Mouse (Mus musculus) adrenal gland, adult 8-10 months (tissue): Measurements from ENCODE around the gene Hcrtr2. TPM values are rescaled to one million over a fixed set of nuclear protein-coding genes. Genes with fewer than 3 reads are reported as not detected.

Experiments used
- DNase-seq: peaks from one replicate; pipeline ENCODE4 v3.0.0; 2022
- total RNA-seq, 4 experiments: library from RNA; stranded (reverse); gene quantifications; 2 replicates each; pipeline ENCODE4 v1.2.4; 2022

The Hcrtr2 gene
- under 1 TPM; 0.07 to 0.17 (median 0.14) TPM for total RNA-seq

DNA sequence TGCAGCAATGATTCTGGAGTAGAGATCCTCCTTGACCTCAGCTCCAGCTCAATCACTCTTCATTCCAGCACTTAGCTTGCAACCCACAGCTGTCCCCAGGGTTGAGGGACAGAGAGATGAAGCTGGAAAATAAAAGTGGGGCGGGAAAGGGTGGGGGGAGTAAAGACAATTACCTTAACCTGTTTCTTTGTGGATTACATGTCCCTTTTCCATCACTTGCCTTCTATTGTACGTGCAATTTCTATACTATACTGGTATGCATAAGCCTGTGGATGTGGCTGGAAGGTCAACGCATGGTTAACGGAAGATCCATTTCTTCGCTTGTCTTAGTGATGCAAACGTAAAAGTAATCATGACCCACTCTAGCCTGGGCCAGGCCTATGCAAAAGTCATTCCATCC lies at the start of gene Hcrtr2:
TSS of gene Hcrtr2 (minus strand) at position 101 of the 400 bp plus-strand sequence.
- no peak for DNase-seq

DNA sequence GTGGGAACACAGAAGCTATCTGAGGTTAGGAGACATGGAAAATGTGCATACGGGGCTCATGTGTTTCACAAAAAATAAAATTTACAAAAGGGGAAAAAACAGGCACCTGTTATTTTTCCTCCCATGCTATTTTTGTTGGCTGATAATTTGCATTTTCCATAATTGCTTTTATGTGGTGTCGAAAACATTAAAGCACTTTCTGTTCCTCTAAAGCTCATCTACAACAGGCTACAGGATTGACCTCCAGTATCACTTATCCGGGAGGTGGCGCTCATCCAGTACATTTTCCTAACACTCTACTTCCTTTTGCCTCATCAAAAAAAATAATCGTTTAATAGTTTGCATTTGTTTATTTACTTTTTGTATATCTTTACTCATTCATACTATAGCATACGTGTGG lies 41.2 kb upstream of the Hcrtr2 start:
- DNase-seq, result no peak

DNA sequence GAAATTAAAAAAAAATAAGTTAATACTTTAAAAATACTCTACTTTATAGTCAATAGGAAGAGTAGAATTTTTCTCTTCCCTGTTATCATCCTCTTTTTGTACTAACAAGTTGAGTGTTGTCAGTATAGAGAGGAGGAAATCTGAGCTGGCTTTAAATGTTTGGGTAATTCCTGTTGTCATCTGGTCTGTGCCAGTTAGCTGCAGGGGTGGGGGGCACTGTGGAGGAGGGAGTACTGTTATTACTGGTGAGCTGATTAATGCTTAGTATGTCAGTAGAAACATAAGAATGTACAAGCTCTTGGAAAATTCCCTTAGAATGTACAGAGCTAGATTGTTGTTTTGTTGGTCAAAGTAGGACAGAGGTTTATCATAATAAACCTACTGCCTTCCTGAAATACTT lies 36.7 kb upstream of the Hcrtr2 start:
- no peak for DNase-seq

DNA sequence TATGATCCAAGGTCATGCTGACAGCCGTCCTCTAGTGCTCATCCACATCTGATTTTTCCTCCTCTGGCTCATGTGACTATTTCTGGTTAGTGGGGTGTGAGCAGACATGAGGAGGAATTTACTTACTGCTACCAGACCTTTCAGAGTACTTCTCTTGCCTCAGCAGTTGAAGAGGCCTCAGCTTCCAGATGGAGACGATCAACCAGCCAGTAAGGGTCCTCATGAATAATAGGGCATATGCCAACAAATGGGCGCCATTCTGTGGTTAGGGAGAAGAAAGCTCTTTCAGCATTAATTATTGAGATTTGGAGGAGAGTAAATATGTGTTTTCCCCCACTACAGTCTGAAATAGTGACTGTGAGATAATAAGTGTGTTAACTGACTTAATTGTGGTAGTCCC lies 28.7 kb upstream of the Hcrtr2 start:
- no peak for DNase-seq

DNA sequence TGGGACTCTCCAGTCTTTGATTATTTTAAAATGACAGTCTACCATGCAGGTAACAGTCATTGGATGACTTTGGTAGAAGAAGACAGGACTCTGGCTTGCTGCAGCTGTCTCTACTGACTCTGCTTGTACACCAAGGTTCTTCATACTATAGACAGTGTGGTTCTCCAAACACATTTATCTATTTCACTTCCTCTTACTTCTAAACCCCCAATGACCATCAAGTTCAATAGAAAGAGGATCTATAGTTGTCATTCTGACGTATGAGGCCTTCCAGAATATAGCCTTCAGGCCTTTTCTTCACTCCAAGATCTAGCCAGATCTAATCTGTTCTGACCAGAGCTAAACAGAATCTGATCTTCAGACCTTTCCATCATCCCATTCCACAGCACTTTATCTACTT lies 23.6 kb upstream of the Hcrtr2 start:
- no peak for DNase-seq

DNA sequence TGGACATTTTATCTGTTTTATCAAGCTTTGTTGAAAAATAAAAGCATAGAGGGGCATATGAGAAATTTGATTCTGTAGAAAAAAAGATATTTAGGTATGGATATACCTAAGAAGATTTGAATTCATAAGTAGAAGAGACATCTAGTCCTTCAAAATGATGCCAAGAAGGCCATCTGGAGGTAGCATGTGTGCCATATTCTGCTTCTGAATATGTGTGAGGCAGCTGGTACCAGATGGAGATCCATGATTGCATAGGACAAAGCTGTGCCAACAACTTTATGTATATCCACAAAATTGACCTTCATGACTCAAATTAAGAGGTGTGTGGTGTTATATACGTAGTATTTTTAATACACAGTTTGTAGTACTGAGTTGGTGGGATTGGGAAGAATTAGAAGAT lies 7.4 kb upstream of the Hcrtr2 start:
- no peak for DNase-seq

DNA sequence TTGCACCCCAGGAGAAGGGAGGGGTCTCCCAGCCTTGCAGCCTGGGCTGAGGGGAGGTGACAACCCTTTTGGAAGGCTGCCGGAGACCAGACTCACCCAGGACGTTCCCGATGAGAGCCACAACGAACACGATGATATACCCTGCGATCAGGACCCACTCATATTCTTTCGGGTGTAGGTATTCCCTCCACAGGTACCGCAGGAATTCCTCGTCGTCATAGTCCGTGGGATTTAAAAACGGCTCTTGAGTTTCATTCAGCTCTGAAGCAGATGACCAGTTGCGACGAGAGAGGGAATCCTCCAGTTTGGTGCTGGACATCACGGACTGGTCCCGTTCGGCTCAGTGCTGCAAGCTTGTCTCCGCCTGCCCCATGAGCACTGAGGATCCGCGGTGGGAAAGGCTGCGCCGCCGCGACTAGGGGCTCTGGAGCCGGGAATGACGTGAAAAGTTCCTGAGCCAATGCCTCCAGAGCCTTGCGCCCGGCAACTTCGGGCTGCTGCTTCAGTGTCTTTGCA lies 412 bp downstream of the Hcrtr2 start:
- no peak for DNase-seq

DNA sequence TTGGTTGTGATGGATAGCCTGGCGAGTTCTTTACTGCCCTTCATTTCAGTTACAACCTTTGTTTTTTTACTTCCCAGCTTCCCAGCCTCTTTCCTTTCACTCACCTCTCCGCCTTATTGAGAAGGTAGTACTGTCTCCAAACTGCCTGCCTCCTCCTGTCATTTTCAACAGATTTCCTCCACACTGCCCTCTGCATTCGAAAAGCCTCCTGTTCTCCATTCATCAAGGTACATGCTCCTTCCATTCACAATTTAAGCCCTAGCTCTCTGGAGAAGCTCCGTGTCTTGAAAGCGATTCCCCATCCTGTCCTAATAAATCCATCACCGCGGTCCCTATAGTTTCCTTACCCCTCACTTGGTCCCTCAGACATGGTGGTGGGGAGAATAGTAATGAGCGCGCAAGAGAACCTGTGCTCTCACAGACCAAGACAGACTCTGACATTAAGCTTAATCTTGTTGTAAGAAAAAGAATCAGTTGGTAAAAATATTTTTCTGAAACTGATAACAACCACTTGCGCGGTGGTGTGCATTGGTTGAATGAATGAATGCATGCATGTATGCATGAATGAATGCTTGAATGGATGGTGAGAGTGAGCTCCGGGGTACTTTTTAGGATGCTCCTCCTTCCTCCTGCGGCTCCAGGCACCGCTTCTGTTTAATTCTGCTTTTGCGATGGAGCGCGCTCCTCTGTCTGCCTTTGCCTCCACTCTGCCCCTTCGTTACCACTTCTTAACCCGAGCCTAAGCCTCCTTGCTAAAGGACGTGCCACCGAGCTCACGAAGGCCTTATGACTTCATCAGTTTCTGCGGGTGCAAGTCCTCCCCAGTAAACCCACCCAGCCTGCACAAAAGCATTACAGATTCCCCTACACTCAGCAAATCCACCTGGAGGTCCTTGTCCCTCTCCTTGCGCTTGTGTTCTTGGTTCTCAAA lies 1.3 kb downstream of the Hcrtr2 start:
- DNase-seq, result no peak

DNA sequence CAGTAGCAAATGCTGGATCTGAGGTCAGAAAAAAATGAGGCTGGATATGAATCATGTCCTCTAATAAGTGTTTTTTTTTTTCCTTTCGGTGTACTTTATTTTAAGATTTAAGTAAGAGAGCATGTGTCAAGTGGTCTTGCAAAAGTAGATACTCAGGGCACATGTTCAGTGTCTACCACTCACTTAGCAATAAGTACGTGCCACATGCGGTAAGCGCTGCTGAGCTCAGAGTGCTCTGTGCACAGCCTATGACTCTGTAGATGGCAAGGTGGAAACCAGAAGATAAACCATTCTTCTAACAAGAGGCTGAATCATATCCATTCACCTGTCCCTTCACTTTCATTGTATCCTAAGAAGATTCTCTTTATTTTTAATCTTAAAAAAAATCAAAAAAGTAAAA lies 2.1 kb downstream of the Hcrtr2 start:
- no peak for DNase-seq

DNA sequence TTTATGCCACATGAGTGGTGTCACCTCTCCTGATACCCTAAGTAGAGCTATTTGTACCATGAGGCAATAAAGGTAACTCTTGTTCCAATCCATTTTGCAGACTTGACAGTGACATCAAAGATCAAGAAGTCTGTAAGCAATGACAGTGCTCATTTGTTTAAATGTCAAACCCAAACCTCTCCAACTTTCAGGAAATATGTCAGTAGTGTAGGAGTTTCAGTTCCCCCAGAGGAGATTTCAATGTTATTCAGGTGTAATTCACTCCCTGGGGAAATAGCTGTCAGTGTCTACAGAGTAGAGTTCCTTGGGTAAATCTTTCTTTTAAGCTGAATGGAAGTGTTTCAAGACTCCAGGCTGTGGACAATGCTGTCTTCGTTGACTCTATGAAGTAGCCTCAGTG lies 2.9 kb downstream of the Hcrtr2 start:
- DNase-seq, result no peak

DNA sequence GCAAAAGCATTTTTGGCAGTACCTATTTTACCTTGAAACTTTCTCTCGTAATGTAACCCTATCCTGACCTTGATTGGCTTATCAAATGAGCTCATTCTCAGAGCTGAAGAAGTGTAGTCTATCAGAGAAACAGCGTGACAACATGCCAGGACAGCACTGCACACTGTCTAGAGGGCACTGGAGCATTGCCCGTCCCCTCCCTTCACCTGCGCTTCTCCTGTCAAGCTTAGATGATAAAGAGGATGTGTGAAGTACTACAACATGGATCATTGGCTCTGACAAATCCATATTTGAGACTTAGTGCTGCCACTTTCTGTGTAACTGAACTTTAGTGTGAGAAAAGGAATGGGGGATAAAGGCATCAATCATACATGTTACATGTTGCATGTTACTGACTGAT lies 5.4 kb downstream of the Hcrtr2 start:
- DNase-seq, result no peak

DNA sequence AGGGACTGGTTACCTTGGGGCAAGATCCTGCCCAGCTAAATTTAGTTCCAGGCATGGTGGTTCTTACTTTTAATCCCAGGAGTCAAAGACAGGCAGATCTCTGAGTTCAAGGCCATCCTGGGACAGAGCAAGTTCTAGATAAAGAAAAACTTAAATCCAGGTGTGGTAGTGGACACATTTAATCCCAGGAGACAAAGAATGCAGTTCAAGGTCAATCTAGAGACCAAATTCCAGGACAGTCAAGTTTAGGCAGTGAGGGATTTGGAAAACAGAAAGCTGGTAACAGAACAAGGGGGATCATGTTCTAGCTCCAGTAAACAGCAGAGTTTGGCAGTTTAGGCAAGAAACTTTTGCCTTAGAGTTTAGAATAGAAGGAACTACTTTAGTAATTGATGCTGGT lies 8.6 kb downstream of the Hcrtr2 start:
- DNase-seq, result no peak

DNA sequence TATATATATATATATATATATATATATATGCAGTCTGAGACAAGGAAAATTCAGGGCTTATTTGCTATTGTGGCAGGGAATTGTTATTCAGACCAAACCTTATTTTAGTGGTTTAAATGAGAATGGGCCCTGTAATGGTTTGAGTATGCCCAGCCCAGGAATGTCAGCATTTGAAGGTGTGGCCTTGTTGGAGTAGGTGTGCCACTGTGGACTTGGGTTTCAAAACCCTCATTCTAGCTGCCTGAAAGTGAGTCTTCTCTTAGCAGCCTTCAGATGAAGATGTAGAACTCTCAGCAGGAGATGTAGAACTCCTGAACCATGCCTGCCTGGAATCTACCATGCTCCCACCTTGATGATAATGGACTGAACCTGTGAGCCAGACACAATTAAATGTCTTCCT lies 9.7 kb downstream of the Hcrtr2 start:
- no peak for DNase-seq

DNA sequence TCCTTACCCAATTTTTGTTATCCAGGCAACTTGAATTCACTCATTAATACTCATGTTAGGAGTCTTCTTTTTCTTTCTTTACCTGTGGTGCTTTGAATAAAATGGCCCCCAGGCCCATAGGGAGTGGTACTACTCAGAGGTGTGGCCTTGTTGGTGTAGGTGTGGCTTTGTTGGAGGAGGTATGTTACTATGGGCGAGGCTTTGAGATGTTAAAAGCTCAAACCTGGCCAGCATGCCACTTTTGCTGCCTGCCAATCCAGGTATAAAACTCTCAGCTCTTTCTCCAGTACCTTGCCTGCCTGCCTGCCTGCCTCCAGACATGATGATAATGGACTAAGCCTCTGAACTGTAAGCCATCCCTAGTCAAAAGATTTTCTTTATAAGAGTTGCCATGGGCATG lies 11.4 kb downstream of the Hcrtr2 start:
- DNase-seq, result no peak

DNA sequence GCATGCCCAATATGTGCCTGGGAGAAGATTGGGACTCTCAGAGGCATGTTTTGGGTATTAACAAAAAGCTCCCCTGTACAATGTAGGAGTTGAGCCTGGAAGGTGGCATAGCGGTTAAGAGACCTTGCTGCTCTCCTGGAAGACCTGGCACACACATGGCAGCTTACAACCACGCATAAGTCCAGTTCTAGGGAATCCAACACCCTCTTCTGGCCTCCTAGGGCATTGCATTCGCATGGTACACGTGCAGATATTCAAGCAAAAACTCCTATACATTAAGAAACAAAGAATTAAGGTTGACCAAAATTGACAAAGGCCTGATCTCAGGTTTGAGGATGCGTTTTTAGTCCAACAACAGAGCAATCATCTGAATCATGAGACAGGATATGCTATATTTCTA lies 32.3 kb downstream of the Hcrtr2 start:
- DNase-seq, result no peak

DNA sequence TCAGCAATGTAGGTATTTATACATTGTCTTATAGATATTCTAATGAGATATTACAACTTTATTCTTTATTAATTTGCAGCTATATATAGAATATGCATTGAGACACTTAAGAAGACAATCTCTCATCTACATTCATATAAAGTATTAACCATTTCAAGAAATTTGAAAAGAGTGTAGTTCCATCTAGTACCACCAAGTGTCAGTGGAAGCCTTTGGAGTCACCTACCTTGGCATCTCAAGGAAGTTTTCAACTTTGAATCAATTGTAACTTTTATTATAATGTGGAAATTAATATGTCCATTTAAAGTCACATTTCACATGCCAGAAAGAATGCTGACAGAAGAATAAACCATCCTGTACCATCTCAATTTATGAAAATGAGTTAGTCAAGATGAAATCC lies 52.8 kb downstream of the Hcrtr2 start:
- no peak for DNase-seq

DNA sequence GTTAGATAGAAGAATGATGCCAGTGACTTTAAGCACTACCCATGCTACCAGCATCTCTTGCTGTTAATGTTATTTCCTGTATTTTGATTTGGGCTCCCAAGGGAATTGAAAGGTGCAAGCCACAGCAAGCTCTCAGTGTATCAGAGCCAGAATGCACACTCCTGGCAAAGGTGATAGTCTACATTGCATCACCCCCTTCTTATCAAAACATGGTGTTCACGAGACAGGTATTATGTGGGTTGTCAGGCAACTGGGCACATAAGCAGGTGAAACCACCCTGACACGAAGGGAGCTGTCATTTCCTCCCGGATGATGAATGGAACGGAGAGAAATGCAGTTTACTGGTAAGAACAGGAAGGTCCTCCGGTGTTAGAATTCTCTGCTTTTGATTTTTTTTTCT lies 65.9 kb downstream of the Hcrtr2 start:
- no peak for DNase-seq

DNA sequence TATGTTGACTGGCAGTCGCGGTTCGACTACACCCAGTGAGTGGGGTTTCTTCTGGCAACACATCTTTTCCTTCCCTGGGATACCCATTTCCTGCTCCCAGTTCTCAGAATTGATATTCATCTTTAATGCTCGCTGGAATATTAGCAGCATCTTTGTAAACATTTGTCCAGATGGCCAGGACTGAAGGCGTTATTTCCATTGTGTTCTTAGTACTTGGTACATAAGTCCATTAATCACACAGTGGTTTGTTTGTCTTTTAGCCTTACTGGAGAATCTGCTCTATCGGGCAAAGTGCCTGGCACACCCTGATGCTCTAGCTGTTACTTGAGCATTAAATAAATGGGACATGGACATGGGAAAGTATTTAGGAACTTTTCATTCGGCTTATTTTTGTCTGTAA lies 71.1 kb downstream of the Hcrtr2 start:
- DNase-seq, result no peak

DNA sequence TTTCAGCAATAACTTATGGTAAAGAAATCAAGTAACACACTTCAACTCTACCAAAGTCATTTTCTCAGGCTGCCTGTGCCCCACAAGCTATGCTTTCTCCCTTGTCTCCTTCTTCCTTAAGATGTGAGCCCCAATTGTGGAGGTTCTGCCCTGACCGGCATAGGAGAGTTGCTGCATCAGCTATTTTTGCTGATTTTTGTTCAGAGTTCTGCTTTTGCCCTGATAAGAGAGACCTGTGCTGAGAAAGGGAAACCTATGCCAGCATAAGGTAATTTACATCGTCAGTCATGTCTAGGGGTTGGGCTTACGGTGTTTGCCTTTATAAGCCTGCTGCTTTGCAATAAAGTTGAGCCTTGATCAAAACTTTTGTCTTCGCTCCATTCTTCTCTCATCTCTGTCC lies 71.5 kb downstream of the Hcrtr2 start:
- DNase-seq, result no peak

DNA sequence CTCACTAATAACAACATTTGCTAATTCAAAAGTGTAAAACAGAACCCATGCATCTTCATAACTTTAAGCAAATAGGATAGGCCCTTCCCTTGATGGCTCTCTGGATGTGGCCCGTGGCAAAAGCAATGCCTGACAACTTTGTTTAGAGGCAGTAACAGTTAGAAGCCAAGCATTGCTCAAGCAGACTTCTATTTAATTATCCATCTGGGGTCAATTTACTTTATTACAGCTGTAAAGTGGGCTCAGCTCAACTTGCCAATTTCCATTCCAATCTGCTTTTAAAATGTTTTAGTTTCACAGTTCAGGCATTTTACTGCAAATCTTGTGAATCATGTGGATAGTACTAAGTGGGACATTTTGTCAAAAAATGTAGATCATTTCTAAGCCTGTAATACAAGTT lies 81.3 kb downstream of the Hcrtr2 start:
- DNase-seq, result no peak

DNA sequence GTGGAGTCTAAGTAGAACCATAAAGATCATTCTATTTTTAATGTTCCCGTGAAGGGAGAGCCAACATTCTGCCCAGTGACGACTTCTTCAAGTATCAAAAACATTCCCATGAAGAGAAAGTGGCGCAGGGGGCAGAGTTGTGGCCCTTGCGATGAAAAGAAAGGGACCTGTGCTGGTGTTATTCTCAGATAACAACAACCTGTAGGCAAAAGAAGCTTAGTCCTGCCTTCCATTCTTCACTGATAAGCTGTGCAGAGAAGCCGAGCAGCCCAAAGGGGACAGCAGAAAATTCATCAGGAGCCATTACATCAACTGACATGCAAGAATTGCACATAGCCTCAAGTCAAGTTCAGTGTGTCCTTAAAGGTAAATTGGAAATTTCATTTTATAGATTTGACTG lies 85.7 kb downstream of the Hcrtr2 start:
- DNase-seq, result no peak

DNA sequence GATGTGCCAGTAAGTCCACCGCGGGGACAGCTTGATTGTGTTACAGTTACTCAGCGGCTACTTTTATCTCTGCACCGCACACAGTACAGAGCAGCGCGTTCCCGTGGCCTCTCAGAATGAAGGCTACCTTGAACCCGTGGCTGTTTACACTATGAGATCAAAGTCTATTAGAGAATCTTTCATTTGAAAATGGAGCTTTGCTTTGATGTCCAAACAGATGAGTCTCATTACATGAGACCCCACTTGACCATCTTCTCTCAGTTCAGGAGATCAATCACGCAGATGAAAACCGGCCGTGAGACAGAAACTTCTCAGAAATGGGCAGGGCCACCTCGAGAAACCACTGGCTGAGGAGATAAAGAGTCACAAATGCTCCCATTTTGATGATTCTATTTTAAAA lies 86.4 kb downstream of the Hcrtr2 start:
- DNase-seq, result peak; percentile 17

DNA sequence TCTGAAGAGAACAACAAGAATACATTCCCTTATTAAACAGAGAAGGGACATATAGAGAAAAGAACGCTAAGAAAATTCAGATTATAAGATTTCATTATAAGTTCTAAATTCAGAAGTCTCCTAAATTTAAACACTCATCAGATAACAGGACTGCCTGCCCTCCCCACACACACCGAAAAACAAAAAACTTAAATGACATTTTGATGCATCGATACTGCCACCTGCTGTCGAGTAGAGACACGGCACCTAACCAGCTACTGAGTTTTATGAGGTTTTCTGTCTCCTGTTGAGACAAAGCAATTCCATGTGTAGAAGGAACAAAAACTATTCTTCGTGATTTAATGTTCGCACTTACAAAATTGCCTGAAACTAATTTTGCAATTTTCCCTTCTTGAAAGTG lies 87.0 kb downstream of the Hcrtr2 start:
- DNase-seq, result peak; percentile 27

DNA sequence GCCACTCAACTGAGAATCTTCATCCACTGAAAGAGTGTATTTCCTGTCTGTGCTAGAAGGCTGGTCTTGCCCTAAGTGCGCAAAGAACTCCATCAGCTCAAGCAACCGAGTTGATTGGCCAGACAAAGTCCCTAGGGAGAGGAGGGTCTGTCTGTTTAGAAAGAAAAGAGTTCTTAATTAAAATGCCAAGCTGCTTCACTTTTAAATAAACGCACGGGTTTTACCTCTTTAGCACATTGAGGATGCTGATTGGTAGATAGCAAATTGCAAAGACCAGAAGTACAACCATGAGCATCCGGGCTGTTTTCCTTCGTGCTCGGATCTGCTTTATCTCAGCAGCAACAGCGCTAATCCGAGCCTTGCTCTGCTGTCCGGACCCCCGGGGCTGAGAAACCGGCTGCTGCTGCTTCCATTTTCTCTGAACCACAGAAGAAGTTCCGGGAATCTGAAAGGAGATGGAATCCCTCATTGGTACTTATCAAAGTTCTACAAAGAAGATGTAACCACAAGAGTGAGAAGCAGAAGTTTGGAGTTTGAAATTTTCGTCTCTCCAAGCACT lies 87.6 kb downstream of the Hcrtr2 start:
- DNase-seq, result no peak
